Mouse (Mus musculus): ENCODE data around the gene Zan. TPM values are rescaled to one million over a fixed set of nuclear protein-coding genes. Genes with fewer than 3 reads are reported as not detected.

Gene Zan
- 0.45 and 0.83 TPM in 2 replicates for polyA plus RNA-seq (2012; rRNA removed)

GRCm38 (mm10) chr5:137476964-137477363 is at the start of gene Zan:
TSS of gene Zan (minus strand) at chr5:137477064.
- 81% methylated on average over 5 of the region's 5 CpGs for WGBS
- TF ChIP-seq POLR2A (IDR thresholded peaks at IDR 0.05; ENCODE audit: borderline replicate concordance, extremely low read depth, low read depth, low read length): no peak
- TF ChIP-seq CTCF (IDR thresholded peaks at IDR 0.05; ENCODE audit: insufficient read depth, low read length): no peak
- DNase-seq: no peak
- no peak within 1 kb of the TSS for H3K4me3 ChIP-seq (replicated peaks; ENCODE audit: extremely low read depth, low read depth, low read length)
- H3K4me1 ChIP-seq (ENCODE audit: control insufficient read depth, insufficient read depth, low read length): no peaks in the 10 kb centered on the region

- Histone ChIP-seq H3K4me1 (ENCODE audit: control insufficient read depth, insufficient read depth, low read length) (peaks cover 5% of the 10 kb centered on the region; the same call in 1 of the 2 replicates), H3K4me3 (replicated peaks; ENCODE audit: extremely low read depth, low read depth, low read length) (no peak overlapping the region)
- TF ChIP-seq POLR2A (IDR thresholded peaks at IDR 0.05; ENCODE audit: borderline replicate concordance, extremely low read depth, low read depth, low read length) (no peak), CTCF (IDR thresholded peaks at IDR 0.05; ENCODE audit: insufficient read depth, low read length) (no peak)
- 40% methylated on average over 16 of the region's 16 CpGs for WGBS
- peak; percentile 50 for DNase-seq
These were observed 49.5 kb upstream of the Zan start for GRCm38 (mm10) chr5:137526192-137526936.

GRCm38 (mm10) chr5:137525511-137525910 is 48.6 kb upstream of the Zan start:
- peaks cover 5% of the 10 kb centered on the region; the same call in 1 of the 2 replicates for H3K4me1 ChIP-seq (ENCODE audit: control insufficient read depth, insufficient read depth, low read length)
- no peak for TF ChIP-seq POLR2A (IDR thresholded peaks at IDR 0.05; ENCODE audit: borderline replicate concordance, extremely low read depth, low read depth, low read length)
- no peak for TF ChIP-seq CTCF (IDR thresholded peaks at IDR 0.05; ENCODE audit: insufficient read depth, low read length)
- DNase-seq: no peak
- H3K4me3 ChIP-seq (replicated peaks; ENCODE audit: extremely low read depth, low read depth, low read length): no peak overlapping the region
- 75% methylated on average over 16 of the region's 16 CpGs for WGBS

- Histone ChIP-seq H3K4me1 (ENCODE audit: control insufficient read depth, insufficient read depth, low read length) (no peaks in the 10 kb centered on the region), H3K4me3 (replicated peaks; ENCODE audit: extremely low read depth, low read depth, low read length) (no peak overlapping the region)
- no peak for DNase-seq
- TF ChIP-seq POLR2A (IDR thresholded peaks at IDR 0.05; ENCODE audit: borderline replicate concordance, extremely low read depth, low read depth, low read length) (no peak), CTCF (IDR thresholded peaks at IDR 0.05; ENCODE audit: insufficient read depth, low read length) (no peak)
- WGBS: 76% methylated on average over 13 of the region's 13 CpGs
These were observed 47.8 kb upstream of the Zan start for GRCm38 (mm10) chr5:137524671-137525070.

GRCm38 (mm10) chr5:137524251-137524515 is 47.3 kb upstream of the Zan start:
- Histone ChIP-seq H3K4me3 (replicated peaks; ENCODE audit: extremely low read depth, low read depth, low read length) (no peak overlapping the region), H3K4me1 (ENCODE audit: control insufficient read depth, insufficient read depth, low read length) (no peaks in the 10 kb centered on the region)
- 90% methylated on average over 8 of the region's 8 CpGs for WGBS
- TF ChIP-seq CTCF (IDR thresholded peaks at IDR 0.05; ENCODE audit: insufficient read depth, low read length) (no peak), POLR2A (IDR thresholded peaks at IDR 0.05; ENCODE audit: borderline replicate concordance, extremely low read depth, low read depth, low read length) (no peak)
- no peak for DNase-seq

GRCm38 (mm10) chr5:137523396-137524250 is 46.8 kb upstream of the Zan start:
- TF ChIP-seq CTCF (IDR thresholded peaks at IDR 0.05; ENCODE audit: insufficient read depth, low read length) (no peak), POLR2A (IDR thresholded peaks at IDR 0.05; ENCODE audit: borderline replicate concordance, extremely low read depth, low read depth, low read length) (no peak)
- DNase-seq: no peak
- WGBS: 81% methylated on average over 25 of the region's 25 CpGs

GRCm38 (mm10) chr5:137522711-137523110 is 45.8 kb upstream of the Zan start:
- H3K4me3 ChIP-seq (replicated peaks; ENCODE audit: extremely low read depth, low read depth, low read length): no peak overlapping the region
- TF ChIP-seq CTCF (IDR thresholded peaks at IDR 0.05; ENCODE audit: insufficient read depth, low read length) (no peak), POLR2A (IDR thresholded peaks at IDR 0.05; ENCODE audit: borderline replicate concordance, extremely low read depth, low read depth, low read length) (no peak)
- no peak for DNase-seq
- no peaks in the 10 kb centered on the region for H3K4me1 ChIP-seq (ENCODE audit: control insufficient read depth, insufficient read depth, low read length)
- 74% methylated on average over 11 of the region's 11 CpGs for WGBS

More at GRCm38 (mm10) chr5:137523396-137524250, 46.8 kb upstream of the Zan start:
- no peak overlapping the region for H3K4me3 ChIP-seq (replicated peaks; ENCODE audit: extremely low read depth, low read depth, low read length)
- no peaks in the 10 kb centered on the region for H3K4me1 ChIP-seq (ENCODE audit: control insufficient read depth, insufficient read depth, low read length)

GRCm38 (mm10) chr5:137521861-137522260 is 45.0 kb upstream of the Zan start:
- WGBS: 73% methylated on average over 9 of the region's 9 CpGs
- Histone ChIP-seq H3K4me3 (replicated peaks; ENCODE audit: extremely low read depth, low read depth, low read length) (no peak overlapping the region), H3K4me1 (ENCODE audit: control insufficient read depth, insufficient read depth, low read length) (no peaks in the 10 kb centered on the region)
- TF ChIP-seq POLR2A (IDR thresholded peaks at IDR 0.05; ENCODE audit: borderline replicate concordance, extremely low read depth, low read depth, low read length) (no peak), CTCF (IDR thresholded peaks at IDR 0.05; ENCODE audit: insufficient read depth, low read length) (no peak)
- no peak for DNase-seq

- TF ChIP-seq CTCF (IDR thresholded peaks at IDR 0.05; ENCODE audit: insufficient read depth, low read length) (no peak), POLR2A (IDR thresholded peaks at IDR 0.05; ENCODE audit: borderline replicate concordance, extremely low read depth, low read depth, low read length) (no peak)
- H3K4me1 ChIP-seq (ENCODE audit: control insufficient read depth, insufficient read depth, low read length): no peaks in the 10 kb centered on the region; the same call in 1 of the 2 replicates
- WGBS: 80% methylated on average over 27 of the region's 27 CpGs
- no peak overlapping the region for H3K4me3 ChIP-seq (replicated peaks; ENCODE audit: extremely low read depth, low read depth, low read length)
- no peak for DNase-seq
These were observed 43.1 kb upstream of the Zan start for GRCm38 (mm10) chr5:137519691-137520550.

Data from lung, adult 2 months (tissue).